In the genomic region with DNA sequence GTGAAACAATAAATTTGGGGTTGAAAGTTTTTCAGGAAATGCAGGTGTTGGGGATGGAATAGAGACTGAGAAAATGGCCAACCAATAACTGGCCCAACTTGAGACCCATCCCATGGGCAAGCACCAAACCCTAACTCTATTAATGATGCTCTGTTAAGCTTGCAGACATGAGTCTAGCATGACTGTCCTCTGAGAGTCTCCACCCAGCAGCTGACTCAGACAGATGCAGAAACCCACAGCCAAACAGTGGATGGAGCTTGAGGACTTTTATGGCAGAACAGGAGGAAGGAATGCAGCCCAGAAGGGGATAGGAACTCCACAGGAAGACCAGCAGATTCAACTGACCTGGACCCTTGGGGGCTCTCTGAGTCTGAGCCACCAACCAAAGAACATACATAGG, we compare ENCODE assay signal across 22 mouse cellular contexts.
"Had no signal": no experiment of that assay in that cellular context is flagged by ENCODE, and none has a peak within 500 bp of the region (broad histone marks: within the 10 kb centered on the region; RNA-seq: fewer than 3 reads in every experiment).

No protein-coding gene starts in this region.

- H3K4me1 ChIP-seq: hindbrain, embryonic 10.5 days; hindbrain, embryonic 12.5 days; intestine, embryonic 15.5 days; limb, embryonic 13.5 days; limb, embryonic 15.5 days; liver, embryonic 12.5 days had no signal

- DNase-seq: gastrocnemius, postnatal 14 days; gastrocnemius, postnatal 36 days; heart, adult 2 months; heart, postnatal 10 days; heart, postnatal 4 days; kidney, adult 18-20 months; kidney, adult 8-10 months; kidney, postnatal 10 days; kidney, postnatal 25 days; kidney, postnatal 4 days; layer of hippocampus, postnatal 36 days; left cerebral cortex, postnatal 4 days had no signal

- H3K9me3 ChIP-seq: intestine, embryonic 15.5 days had no signal

- H3K4me3 ChIP-seq: heart, adult 2 months; heart, embryonic 12.5 days; hindbrain, embryonic 10.5 days; hindbrain, embryonic 12.5 days; intestine, embryonic 15.5 days; layer of hippocampus, adult 2 months; limb, embryonic 13.5 days; limb, embryonic 15.5 days; liver, embryonic 12.5 days had no signal

- H3K36me3 ChIP-seq: heart, embryonic 12.5 days; hindbrain, embryonic 10.5 days; hindbrain, embryonic 12.5 days; intestine, embryonic 15.5 days; limb, embryonic 13.5 days; limb, embryonic 15.5 days; liver, embryonic 12.5 days had no signal

- H3K27me3 ChIP-seq: heart, embryonic 12.5 days; hindbrain, embryonic 12.5 days; intestine, embryonic 15.5 days; limb, embryonic 13.5 days; limb, embryonic 15.5 days; liver, embryonic 12.5 days had no signal

- H3K27ac ChIP-seq: heart, adult 2 months; hindbrain, embryonic 10.5 days; hindbrain, embryonic 12.5 days; hindbrain, embryonic 14.5 days; intestine, embryonic 15.5 days; layer of hippocampus, adult 2 months; limb, embryonic 13.5 days; limb, embryonic 15.5 days; liver, embryonic 12.5 days; liver, embryonic 14.5 days had no signal
